Mouse (Mus musculus) thymus, adult 2 months (tissue): ENCODE results near the gene 1700023F06Rik. TPM values are rescaled to one million over a fixed set of nuclear protein-coding genes. Genes with fewer than 3 reads are reported as not detected.

Source experiments
- DNase-seq: peaks from one replicate; pipeline ENCODE4 v3.0.0; 2021
- H3K27ac ChIP-seq: fragments of 200-500 bp; 2 replicates; pipeline ENCODE4 v1.5.1; 2012; ENCODE audit warnings: low read length, control low read depth; ENCODE audit not compliant: control insufficient read depth, insufficient read depth
- H3K27me3 ChIP-seq: fragments of 200-500 bp; 2 replicates; pipeline ENCODE4 v1.6.1; 2012; ENCODE audit warnings: mild to moderate bottlenecking, low read length, moderate library complexity, mixed read lengths; ENCODE audit not compliant: control insufficient read depth, insufficient read depth
- H3K36me3 ChIP-seq: fragments of 200-500 bp; 2 replicates; pipeline ENCODE4 v1.6.1; 2012; ENCODE audit warnings: mild to moderate bottlenecking, low read length, moderate library complexity; ENCODE audit not compliant: control insufficient read depth, insufficient read depth
- H3K4me1 ChIP-seq: fragments of 200-500 bp; replicated peaks from 2 replicates; pipeline ENCODE4 v1.6.1; 2012; ENCODE audit warnings: low read length; ENCODE audit not compliant: control insufficient read depth, insufficient read depth
- H3K4me3 ChIP-seq: fragments of 200-500 bp; 2 replicates; pipeline ENCODE4 v1.5.1; 2012; ENCODE audit warnings: mild to moderate bottlenecking, low read length, control low read depth, moderate library complexity; ENCODE audit not compliant: control insufficient read depth, insufficient read depth
- CTCF ChIP-seq: fragments of 200-500 bp; IDR thresholded peaks from 2 replicates; pipeline ENCODE4 v1.5.1; 2012; ENCODE audit warnings: mild to moderate bottlenecking, control low read depth, low read length, moderate library complexity, borderline replicate concordance; ENCODE audit not compliant: control insufficient read depth, poor library complexity, insufficient read depth; ENCODE audit errors: extremely low read depth
- POLR2A ChIP-seq: fragments of 200-500 bp; IDR thresholded peaks from 2 replicates; pipeline ENCODE4 v1.6.1; 2012; ENCODE audit warnings: mild to moderate bottlenecking, low read length, control low read depth, moderate library complexity; ENCODE audit not compliant: control insufficient read depth, poor library complexity, insufficient read depth; ENCODE audit errors: extremely low read depth
- WGBS: fragments of 180-500 bp; shearing (Covaris S2); methylation state at CpG from one replicate; pipeline ENCODE4 v1.1.7; 2018; 5-methylcytosine and 5-hydroxymethylcytosine counted together
- polyA plus RNA-seq: library from polyadenylated mRNA; depleted of rRNA; stranded (reverse); fragments of >200 nt; gene quantifications from 2 replicates; pipeline ENCODE4 v1.2.3, GENCODE M21; 2012; rRNA removed

1700023F06Rik gene
- polyA plus RNA-seq, 1 experiment = 0.35 TPM

DNA sequence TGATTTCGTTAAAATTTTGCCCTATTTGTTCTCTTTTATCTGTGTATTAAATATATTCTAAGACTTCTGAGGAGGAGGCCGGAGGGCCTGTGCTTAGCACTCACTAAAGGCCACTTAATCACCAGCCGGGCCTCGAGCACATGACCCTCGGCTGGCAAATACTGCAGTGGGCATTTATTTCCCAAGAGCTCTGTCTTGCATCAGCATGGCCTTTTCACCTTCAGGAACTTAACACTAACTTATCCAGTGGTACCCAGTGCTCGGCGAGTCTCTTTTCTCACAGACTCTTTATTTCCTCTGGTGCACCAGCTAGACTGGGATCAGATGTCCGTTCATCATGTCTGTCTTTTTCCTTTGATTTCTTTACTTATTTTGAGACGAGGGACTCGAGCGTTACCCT, 47.6 kb downstream of the 1700023F06Rik start:
- Histone ChIP-seq H3K4me3 (no peak overlapping the region), H3K36me3 (no peaks in the 10 kb centered on the region), H3K27me3 (no peaks in the 10 kb centered on the region), H3K27ac (no peak overlapping the region), H3K4me1 (peaks cover 9% of the 10 kb centered on the region)
- 96% methylated on average over 11 of the region's 11 CpGs for WGBS
- TF ChIP-seq POLR2A = no peak
- no peak for TF ChIP-seq CTCF
- DNase-seq = no peak

DNA sequence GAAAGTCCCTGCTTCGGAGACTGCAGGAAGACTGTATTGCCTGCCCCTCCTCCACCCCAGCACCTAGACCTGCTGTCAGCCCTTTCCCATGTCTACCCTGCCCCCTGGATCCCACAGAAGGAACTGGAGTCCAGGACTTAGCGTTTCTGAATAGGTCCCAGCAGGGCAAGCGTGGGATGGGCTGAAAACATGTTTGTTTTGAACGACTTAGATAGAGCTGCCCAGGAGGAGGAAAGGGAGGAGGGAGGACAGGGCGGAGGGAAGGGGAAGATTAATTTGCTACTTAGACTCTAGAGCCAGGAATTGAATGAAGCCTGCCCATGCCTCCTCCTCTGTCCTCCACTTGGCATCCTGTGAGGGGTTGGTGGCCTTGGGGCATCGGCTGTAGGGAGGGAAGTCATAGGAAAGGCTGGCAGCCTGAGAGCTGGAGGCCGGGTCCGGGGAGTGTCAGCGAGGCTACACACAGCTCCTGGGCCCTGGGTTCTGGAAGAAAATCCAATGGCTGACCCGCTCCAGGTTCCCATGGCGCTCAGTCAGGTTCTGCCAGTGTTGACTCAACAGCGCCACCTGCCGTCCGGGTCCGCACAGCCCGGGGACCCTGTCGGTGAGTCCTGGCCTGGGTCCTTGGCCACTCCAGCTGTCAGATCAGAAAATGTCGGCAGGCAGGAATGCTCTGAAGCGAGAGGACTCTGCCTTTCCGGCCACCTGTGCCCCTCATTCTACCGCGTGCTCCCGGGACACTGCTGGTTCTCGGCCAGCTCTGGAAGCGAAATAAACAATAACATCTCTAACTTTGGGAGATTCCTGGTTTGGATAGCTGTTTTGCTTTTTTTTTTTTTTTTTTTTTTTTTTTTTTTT, 49.5 kb downstream of the 1700023F06Rik start:
- Histone ChIP-seq H3K4me1 (peaks cover 9% of the 10 kb centered on the region), H3K36me3 (no peaks in the 10 kb centered on the region), H3K27me3 (no peaks in the 10 kb centered on the region), H3K27ac (no peak overlapping the region), H3K4me3 (peak overlapping the region; percentile 14; the same call in 1 of the 2 replicates)
- WGBS = 11% methylated on average over 25 of the region's 25 CpGs
- TF ChIP-seq CTCF = peak; percentile 98
- no peak for TF ChIP-seq POLR2A
- peak; percentile 93 for DNase-seq

DNA sequence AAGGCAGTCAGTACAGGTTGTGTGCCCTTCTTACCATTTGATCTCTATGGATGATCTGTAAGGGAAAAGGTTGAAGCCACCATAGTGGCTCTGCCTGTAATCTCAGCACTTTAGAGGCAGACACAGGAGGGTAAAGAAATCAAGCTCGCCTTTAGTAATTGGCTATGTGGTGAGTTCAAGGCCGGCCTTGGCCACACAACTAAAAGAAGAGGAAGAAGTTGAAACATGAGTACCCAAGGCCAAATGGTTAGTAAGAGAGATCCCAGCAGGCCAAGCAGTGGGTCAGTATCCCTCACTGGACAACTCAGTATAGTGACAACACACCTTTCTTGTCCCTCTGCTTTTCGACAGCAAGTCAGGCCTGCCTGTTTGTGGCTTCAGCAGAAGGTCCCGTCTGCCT, 58.6 kb downstream of the 1700023F06Rik start:
- TF ChIP-seq CTCF = no peak
- no peak for TF ChIP-seq POLR2A
- Histone ChIP-seq H3K27me3 (no peaks in the 10 kb centered on the region), H3K36me3 (no peaks in the 10 kb centered on the region), H3K4me1 (no peaks in the 10 kb centered on the region), H3K27ac (no peak overlapping the region), H3K4me3 (no peak overlapping the region)
- WGBS = 95% methylated on average over 4 of the region's 4 CpGs
- no peak for DNase-seq

Other genes starting within 250 kb of the 1700023F06Rik start
- 52.5 and 60.8 TPM in 2 replicates for gene Nmt1, start 180.4 kb downstream of the 1700023F06Rik start, polyA plus RNA-seq
- gene Dcakd, start 180.2 kb downstream of the 1700023F06Rik start, polyA plus RNA-seq = 77.5 and 88.2 TPM in 2 replicates
- gene Plcd3, start 106.9 kb downstream of the 1700023F06Rik start, polyA plus RNA-seq = 3.9 and 5.4 TPM in 2 replicates
- 28.8 and 29.5 TPM in 2 replicates for gene Acbd4, start 106.9 kb downstream of the 1700023F06Rik start, polyA plus RNA-seq
- gene Hexim1, start 92.3 kb downstream of the 1700023F06Rik start, polyA plus RNA-seq = 18.2 and 18.4 TPM in 2 replicates
- 4.9 and 6.9 TPM in 2 replicates for gene Hexim2, start 76.1 kb downstream of the 1700023F06Rik start, polyA plus RNA-seq
- 235 and 264 TPM in 2 replicates for gene Fmnl1, start 37.5 kb downstream of the 1700023F06Rik start, polyA plus RNA-seq
- not detected in 2 replicates for gene Spata32, start 9.9 kb upstream of the 1700023F06Rik start, polyA plus RNA-seq
- 40.7 and 41.3 TPM in 2 replicates for gene Map3k14, start 58.9 kb upstream of the 1700023F06Rik start, polyA plus RNA-seq
- 124 and 125 TPM in 2 replicates for gene Arhgap27, start 155.1 kb upstream of the 1700023F06Rik start, polyA plus RNA-seq
- 43.6 and 46.4 TPM in 2 replicates for gene Plekhm1, start 204.1 kb upstream of the 1700023F06Rik start, polyA plus RNA-seq